Mouse (Mus musculus): Measurements from ENCODE around the gene Fbxw4. TPM values are rescaled to one million over a fixed set of nuclear protein-coding genes. Genes with fewer than 3 reads are reported as not detected.

Fbxw4 gene
- polyA plus RNA-seq, 1 experiment from 2014 or later: 5.0 TPM

GRCm38 (mm10) chr19:45615415-45616213, 44.5 kb downstream of the Fbxw4 start:
- H3K27ac ChIP-seq (ENCODE audit: low read depth, low read length): 0 out of 2 replicates have a peak overlapping the region, but pooled peaks have one; percentile 0
- H3K27me3 ChIP-seq (ENCODE audit: control insufficient read depth, insufficient read depth, low read length): peaks cover 25% of the 10 kb centered on the region
- no peaks in the 10 kb centered on the region for H3K36me3 ChIP-seq (ENCODE audit: control insufficient read depth, insufficient read depth, low read length)
- no peaks in the 10 kb centered on the region for H3K9me3 ChIP-seq (ENCODE audit: control insufficient read depth, low read length)
- no peak; the same call in 1 of the 2 replicates for ATAC-seq (replicated peaks; ENCODE audit: low FRiP score)
- peaks cover 22% of the 10 kb centered on the region for H3K4me1 ChIP-seq (replicated peaks; ENCODE audit: control insufficient read depth, insufficient read depth, low read length)
- H3K4me3 ChIP-seq (ENCODE audit: low read depth, low read length): no peak overlapping the region
- no peak for DNase-seq (ENCODE audit: low spot score)
- WGBS: 31% methylated on average over 12 of the region's 12 CpGs
- H3K9ac ChIP-seq (ENCODE audit: low read length): no peak overlapping the region; the same call in 1 of the 2 replicates
- H3K4me2 ChIP-seq (ENCODE audit: low read depth, low read length, severe bottlenecking): no peak overlapping the region

- H3K9ac ChIP-seq (ENCODE audit: low read length): no peak overlapping the region
Measured at GRCm38 (mm10) chr19:45614928-45615327, 45.2 kb downstream of the Fbxw4 start.

GRCm38 (mm10) chr19:45614375-45614774, 45.7 kb downstream of the Fbxw4 start:
- no peak for ATAC-seq (replicated peaks; ENCODE audit: low FRiP score)
- Histone ChIP-seq H3K4me1 (replicated peaks; ENCODE audit: control insufficient read depth, insufficient read depth, low read length) (peaks cover 22% of the 10 kb centered on the region), H3K27me3 (ENCODE audit: control insufficient read depth, insufficient read depth, low read length) (peaks cover 37% of the 10 kb centered on the region), H3K9ac (ENCODE audit: low read length) (no peak overlapping the region), H3K4me3 (ENCODE audit: low read depth, low read length) (no peak overlapping the region), H3K9me3 (ENCODE audit: control insufficient read depth, low read length) (no peaks in the 10 kb centered on the region), H3K27ac (ENCODE audit: low read depth, low read length) (no peak overlapping the region), H3K36me3 (ENCODE audit: control insufficient read depth, insufficient read depth, low read length) (no peaks in the 10 kb centered on the region), H3K4me2 (ENCODE audit: low read depth, low read length, severe bottlenecking) (no peak overlapping the region)
- no peak for DNase-seq (ENCODE audit: low spot score)
- WGBS: 79% methylated on average over 8 of the region's 8 CpGs

More at GRCm38 (mm10) chr19:45614928-45615327, 45.2 kb downstream of the Fbxw4 start:
- ATAC-seq (replicated peaks; ENCODE audit: low FRiP score) (no peak), DNase-seq (ENCODE audit: low spot score) (no peak)
- Histone ChIP-seq H3K4me1 (replicated peaks; ENCODE audit: control insufficient read depth, insufficient read depth, low read length) (peaks cover 22% of the 10 kb centered on the region), H3K27me3 (ENCODE audit: control insufficient read depth, insufficient read depth, low read length) (peaks cover 32% of the 10 kb centered on the region), H3K36me3 (ENCODE audit: control insufficient read depth, insufficient read depth, low read length) (no peaks in the 10 kb centered on the region), H3K27ac (ENCODE audit: low read depth, low read length) (no peak overlapping the region), H3K4me2 (ENCODE audit: low read depth, low read length, severe bottlenecking) (no peak overlapping the region), H3K9me3 (ENCODE audit: control insufficient read depth, low read length) (no peaks in the 10 kb centered on the region), H3K4me3 (ENCODE audit: low read depth, low read length) (no peak overlapping the region)
- 43% methylated on average over 3 of the region's 3 CpGs for WGBS

- H3K9ac ChIP-seq (ENCODE audit: low read length): no peak overlapping the region
- WGBS: 77% methylated on average over 5 of the region's 5 CpGs
- DNase-seq (ENCODE audit: low spot score): no peak
- H3K27ac ChIP-seq (ENCODE audit: low read depth, low read length): no peak overlapping the region
- ATAC-seq (replicated peaks; ENCODE audit: low FRiP score): no peak
- peaks cover 21% of the 10 kb centered on the region for H3K4me1 ChIP-seq (replicated peaks; ENCODE audit: control insufficient read depth, insufficient read depth, low read length)
- peaks cover 53% of the 10 kb centered on the region for H3K27me3 ChIP-seq (ENCODE audit: control insufficient read depth, insufficient read depth, low read length)
- H3K9me3 ChIP-seq (ENCODE audit: control insufficient read depth, low read length): no peaks in the 10 kb centered on the region
- no peaks in the 10 kb centered on the region for H3K36me3 ChIP-seq (ENCODE audit: control insufficient read depth, insufficient read depth, low read length)
- no peak overlapping the region for H3K4me2 ChIP-seq (ENCODE audit: low read depth, low read length, severe bottlenecking)
- H3K4me3 ChIP-seq (ENCODE audit: low read depth, low read length): no peak overlapping the region
Measured at GRCm38 (mm10) chr19:45610823-45611222, 49.3 kb downstream of the Fbxw4 start.

- Histone ChIP-seq H3K9me3 (ENCODE audit: control insufficient read depth, low read length) (no peaks in the 10 kb centered on the region), H3K4me2 (ENCODE audit: low read depth, low read length, severe bottlenecking) (no peak overlapping the region), H3K36me3 (ENCODE audit: control insufficient read depth, insufficient read depth, low read length) (no peaks in the 10 kb centered on the region), H3K4me1 (replicated peaks; ENCODE audit: control insufficient read depth, insufficient read depth, low read length) (peaks cover 14% of the 10 kb centered on the region), H3K9ac (ENCODE audit: low read length) (no peak overlapping the region), H3K4me3 (ENCODE audit: low read depth, low read length) (no peak overlapping the region), H3K27ac (ENCODE audit: low read depth, low read length) (no peak overlapping the region), H3K27me3 (ENCODE audit: control insufficient read depth, insufficient read depth, low read length) (peaks cover 71% of the 10 kb centered on the region)
- 88% methylated on average over 13 of the region's 13 CpGs for WGBS
- no peak for ATAC-seq (replicated peaks; ENCODE audit: low FRiP score)
- no peak for DNase-seq (ENCODE audit: low spot score)
Measured at GRCm38 (mm10) chr19:45608648-45609339, 51.3 kb downstream of the Fbxw4 start.

GRCm38 (mm10) chr19:45607479-45607878, 52.6 kb downstream of the Fbxw4 start:
- Histone ChIP-seq H3K27me3 (ENCODE audit: control insufficient read depth, insufficient read depth, low read length) (peaks cover 80% of the 10 kb centered on the region), H3K4me2 (ENCODE audit: low read depth, low read length, severe bottlenecking) (peak overlapping the region; percentile 19; the same call in 1 of the 2 replicates), H3K4me1 (replicated peaks; ENCODE audit: control insufficient read depth, insufficient read depth, low read length) (peaks cover 14% of the 10 kb centered on the region), H3K9ac (ENCODE audit: low read length) (no peak overlapping the region), H3K4me3 (ENCODE audit: low read depth, low read length) (no peak overlapping the region), H3K36me3 (ENCODE audit: control insufficient read depth, insufficient read depth, low read length) (no peaks in the 10 kb centered on the region), H3K9me3 (ENCODE audit: control insufficient read depth, low read length) (no peaks in the 10 kb centered on the region), H3K27ac (ENCODE audit: low read depth, low read length) (no peak overlapping the region; the same call in none of the 2 replicates)
- ATAC-seq (replicated peaks; ENCODE audit: low FRiP score): peak; percentile 82
- WGBS: 8% methylated on average over 7 of the region's 7 CpGs
- DNase-seq (ENCODE audit: low spot score): peak; percentile 72

- H3K27ac ChIP-seq (ENCODE audit: low read depth, low read length): no peak overlapping the region
- WGBS: 56% methylated on average over 4 of the region's 4 CpGs
Measured at GRCm38 (mm10) chr19:45606701-45607100, 53.4 kb downstream of the Fbxw4 start.

GRCm38 (mm10) chr19:45602606-45603005, 57.5 kb downstream of the Fbxw4 start:
- H3K4me2 ChIP-seq (ENCODE audit: low read depth, low read length, severe bottlenecking): no peak overlapping the region
- H3K36me3 ChIP-seq (ENCODE audit: control insufficient read depth, insufficient read depth, low read length): no peaks in the 10 kb centered on the region
- DNase-seq (ENCODE audit: low spot score): no peak
- peaks cover 8% of the 10 kb centered on the region for H3K4me1 ChIP-seq (replicated peaks; ENCODE audit: control insufficient read depth, insufficient read depth, low read length)
- H3K9me3 ChIP-seq (ENCODE audit: control insufficient read depth, low read length): no peaks in the 10 kb centered on the region; the same call in 1 of the 2 replicates
- no peak overlapping the region for H3K9ac ChIP-seq (ENCODE audit: low read length)
- no peak for ATAC-seq (replicated peaks; ENCODE audit: low FRiP score)
- H3K27me3 ChIP-seq (ENCODE audit: control insufficient read depth, insufficient read depth, low read length): peaks cover 91% of the 10 kb centered on the region
- 91% methylated on average over 5 of the region's 5 CpGs for WGBS
- no peak overlapping the region for H3K4me3 ChIP-seq (ENCODE audit: low read depth, low read length)
- no peak overlapping the region for H3K27ac ChIP-seq (ENCODE audit: low read depth, low read length)

More at GRCm38 (mm10) chr19:45606701-45607100, 53.4 kb downstream of the Fbxw4 start:
- peaks cover 83% of the 10 kb centered on the region for H3K27me3 ChIP-seq (ENCODE audit: control insufficient read depth, insufficient read depth, low read length)
- H3K4me2 ChIP-seq (ENCODE audit: low read depth, low read length, severe bottlenecking): no peak overlapping the region; the same call in 1 of the 2 replicates
- H3K36me3 ChIP-seq (ENCODE audit: control insufficient read depth, insufficient read depth, low read length): no peaks in the 10 kb centered on the region
- no peak overlapping the region for H3K4me3 ChIP-seq (ENCODE audit: low read depth, low read length)
- no peaks in the 10 kb centered on the region; the same call in 1 of the 2 replicates for H3K9me3 ChIP-seq (ENCODE audit: control insufficient read depth, low read length)
- H3K4me1 ChIP-seq (replicated peaks; ENCODE audit: control insufficient read depth, insufficient read depth, low read length): peaks cover 12% of the 10 kb centered on the region
- DNase-seq (ENCODE audit: low spot score): no peak
- no peak overlapping the region for H3K9ac ChIP-seq (ENCODE audit: low read length)
- ATAC-seq (replicated peaks; ENCODE audit: low FRiP score): no peak

Data from forebrain, embryonic 11.5 days (tissue).